Mouse (Mus musculus): Measurements from ENCODE around the gene Iapp.
"Not testable (repeated sequence)": the region's sequence is repeated elsewhere in the genome, so short reads cannot be mapped to it uniquely, and the experiment has no call there.

The Iapp gene

DNA sequence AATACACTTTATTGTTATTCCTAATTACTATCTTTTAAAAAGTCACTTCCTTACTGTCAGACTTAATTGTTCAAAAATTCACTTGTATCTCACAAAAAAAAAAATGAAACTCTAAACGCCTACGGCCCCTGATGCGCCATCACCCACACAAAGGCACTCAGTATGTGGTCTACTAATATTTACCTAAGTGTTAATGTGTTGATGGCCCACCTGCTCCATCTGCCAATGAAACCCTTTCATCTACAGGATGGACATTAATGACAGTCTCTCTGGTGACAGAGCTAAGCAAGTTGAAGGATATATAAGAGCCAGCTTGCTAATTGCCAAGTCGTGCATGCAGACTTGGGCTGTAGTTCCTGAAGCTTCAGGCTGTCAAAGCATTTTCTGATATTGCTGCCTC, at the start of gene Iapp:
Gene Iapp, plus strand, starts transcription at position 326 of the 400 bp plus-strand sequence.
- DNase-seq (ENCODE audit: low read depth, low spot score): no peak

DNA sequence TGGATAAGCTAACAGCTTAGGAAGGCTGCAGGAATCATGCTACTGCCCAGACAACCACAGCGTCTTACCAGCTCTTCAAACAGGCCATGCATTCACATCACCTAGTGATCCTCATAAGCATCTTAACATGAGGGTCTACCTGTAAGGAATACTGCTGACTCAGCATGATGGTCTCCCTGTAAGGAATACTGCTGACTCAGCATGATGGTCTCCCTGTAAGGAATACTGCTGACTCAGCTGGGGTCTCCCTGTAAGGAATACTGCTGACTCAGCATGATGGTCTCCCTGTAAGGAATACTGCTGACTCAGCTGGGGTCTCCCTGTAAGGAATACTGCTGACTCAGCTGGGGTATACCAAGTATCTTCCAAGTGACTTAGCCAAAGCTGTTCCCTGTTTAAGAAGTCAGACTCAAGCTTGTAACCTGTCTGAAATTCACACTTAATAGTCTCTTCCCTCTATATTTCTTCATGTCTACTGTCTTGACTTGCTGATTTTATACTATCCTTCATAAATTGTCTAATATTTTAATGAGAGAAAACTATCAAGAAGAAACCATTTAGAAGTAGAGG, 47.4 kb upstream of the Iapp start:
- not testable (repeated sequence) for DNase-seq (ENCODE audit: low read depth, low spot score)

DNA sequence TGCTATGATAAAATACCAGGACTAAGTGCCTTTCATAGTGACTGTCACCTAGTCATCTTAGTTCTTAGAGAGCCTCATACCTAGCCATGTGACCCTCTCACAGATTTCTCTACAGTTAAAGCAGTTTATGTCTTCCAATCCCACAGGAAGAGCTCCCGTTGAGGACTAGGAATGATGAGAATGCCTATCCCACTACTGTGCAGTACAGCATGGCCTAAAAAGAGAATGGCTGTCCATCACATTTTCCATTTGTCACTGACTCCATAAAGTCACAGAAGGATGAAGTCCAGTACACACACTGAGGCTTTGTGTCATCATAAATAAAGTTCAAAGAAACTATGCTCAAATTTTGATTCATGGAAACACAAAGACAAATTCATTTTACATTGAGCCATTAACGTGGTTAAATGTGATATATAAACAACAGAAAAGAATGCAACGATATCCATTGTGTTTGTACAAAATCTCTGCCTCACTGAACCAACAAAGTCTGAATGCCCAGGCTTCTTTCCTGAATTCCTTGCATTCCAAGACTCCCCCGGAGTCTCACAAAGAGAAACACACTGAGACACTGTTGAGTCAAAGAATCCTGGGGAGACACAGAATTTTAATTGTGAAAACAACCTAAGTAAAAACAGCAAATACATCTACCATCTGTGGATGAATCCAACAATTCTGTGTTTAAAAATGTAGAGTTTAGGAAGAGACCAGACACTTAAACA, 22.3 kb upstream of the Iapp start:
- no peak for DNase-seq (ENCODE audit: low read depth, low spot score)

DNA sequence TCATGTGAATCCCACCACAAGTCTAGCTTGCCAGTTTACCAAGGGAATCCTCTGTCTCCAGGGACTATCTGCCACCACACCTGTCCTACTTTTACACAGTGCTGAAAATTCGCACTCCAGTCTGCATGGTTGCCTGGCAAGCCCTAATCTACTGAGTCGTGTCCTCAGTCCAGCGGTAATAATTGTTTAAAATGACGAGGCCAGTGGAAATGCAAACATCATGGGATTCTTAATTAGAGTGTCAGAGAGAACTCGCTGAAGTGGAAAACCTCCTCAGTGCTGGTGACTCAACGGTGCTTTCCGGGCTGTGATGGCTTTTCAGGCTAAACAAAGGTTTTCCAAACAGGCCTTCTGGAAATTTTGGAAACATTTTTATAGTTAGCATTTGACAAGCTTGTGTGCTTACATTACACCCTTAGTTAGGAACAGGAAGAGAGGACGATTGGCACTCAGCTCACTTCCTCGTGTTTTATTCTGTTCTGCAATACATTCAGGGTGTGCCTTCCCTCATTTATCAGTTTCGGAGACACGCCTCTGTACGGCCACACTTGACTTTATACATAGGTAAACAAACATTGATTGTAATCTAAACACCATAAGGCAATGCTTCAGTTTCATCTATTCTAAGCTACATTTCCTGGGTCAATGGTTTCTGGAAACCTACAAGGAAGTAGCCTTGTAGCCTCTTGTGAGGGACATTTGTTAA, 8.7 kb upstream of the Iapp start:
- DNase-seq (ENCODE audit: low read depth, low spot score): no peak

DNA sequence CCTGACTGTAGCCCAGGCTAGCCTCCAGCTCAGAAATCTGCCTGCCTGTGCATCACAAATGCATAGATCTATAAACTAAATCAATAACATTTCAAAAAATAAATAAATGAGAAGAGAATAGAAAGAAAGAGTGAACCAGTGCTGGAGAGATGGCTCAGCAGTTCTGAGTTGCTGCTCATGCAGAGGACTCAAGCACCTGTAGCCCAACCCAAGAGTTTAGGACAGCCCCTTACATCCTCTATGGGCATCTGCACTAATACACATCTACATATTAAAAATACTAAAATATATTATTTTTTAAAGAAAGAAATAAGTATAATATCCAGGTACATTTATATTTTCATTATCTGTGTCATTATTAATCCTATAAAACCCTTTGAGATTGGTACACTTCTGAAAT, 6.9 kb downstream of the Iapp start:
- DNase-seq (ENCODE audit: low read depth, low spot score): no peak

DNA sequence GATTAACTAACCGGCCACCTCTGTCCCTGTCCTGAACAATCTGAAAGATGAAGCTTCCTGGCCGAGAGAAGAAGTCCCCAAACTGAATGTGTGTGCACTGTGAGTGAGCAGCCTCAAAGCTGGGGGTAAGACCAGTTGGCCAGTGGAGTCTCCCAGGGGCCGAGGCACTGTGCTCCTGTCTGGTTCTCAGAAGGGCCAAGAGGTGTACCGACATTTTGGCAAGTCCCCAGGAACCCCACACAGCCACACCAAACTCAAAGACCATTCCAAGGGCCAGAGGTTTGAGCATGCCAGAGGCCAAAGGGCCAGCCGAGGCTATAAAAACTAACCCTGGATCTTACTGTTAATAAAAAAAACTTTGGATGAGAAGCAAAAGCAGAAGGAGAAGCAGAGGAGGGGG, 16.1 kb downstream of the Iapp start:
- no peak for DNase-seq (ENCODE audit: low read depth, low spot score)

DNA sequence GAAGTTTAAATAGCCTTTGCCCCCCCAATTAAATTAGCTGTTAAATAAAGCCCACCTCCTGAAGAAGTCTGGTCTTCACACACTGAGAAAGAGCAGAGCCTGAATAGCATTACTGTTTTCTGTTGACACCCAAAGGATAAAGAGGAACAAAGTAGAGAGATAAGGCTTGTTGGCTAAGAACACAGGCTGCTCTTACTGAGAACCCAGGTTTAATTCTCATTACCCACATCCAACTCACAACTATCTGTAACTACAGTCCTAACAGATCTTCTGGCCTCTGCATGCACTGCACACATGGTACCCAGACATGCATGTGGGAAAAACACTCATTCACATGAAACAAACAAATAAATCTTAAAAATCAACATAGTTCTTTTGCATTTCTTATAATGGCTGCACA, 18.9 kb downstream of the Iapp start:
- DNase-seq (ENCODE audit: low read depth, low spot score): no peak

DNA sequence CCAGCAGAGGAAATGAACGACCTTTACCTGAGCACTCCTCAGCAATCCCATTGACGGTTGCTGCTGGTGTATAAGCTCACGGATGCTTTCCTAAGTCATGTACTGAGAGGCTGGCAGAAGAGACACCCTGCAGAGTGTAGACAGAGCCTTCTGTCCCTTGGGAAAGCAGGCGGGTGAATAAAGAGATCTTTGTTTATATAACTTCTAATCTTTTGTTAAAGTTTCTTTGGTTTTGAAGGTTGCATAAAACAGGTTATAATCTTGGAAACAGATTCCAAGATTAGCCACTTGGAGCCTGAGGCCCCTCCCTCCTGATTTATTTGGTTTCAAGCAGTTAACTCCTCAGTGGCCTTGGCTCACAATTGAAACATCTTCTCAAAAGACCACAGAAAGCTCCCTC, 24.7 kb downstream of the Iapp start, which contains the start of gene Slco1a5:
Gene Slco1a5, minus strand, starts transcription at position 101 of the 400 bp plus-strand sequence.
- no peak for DNase-seq (ENCODE audit: low read depth, low spot score)

DNA sequence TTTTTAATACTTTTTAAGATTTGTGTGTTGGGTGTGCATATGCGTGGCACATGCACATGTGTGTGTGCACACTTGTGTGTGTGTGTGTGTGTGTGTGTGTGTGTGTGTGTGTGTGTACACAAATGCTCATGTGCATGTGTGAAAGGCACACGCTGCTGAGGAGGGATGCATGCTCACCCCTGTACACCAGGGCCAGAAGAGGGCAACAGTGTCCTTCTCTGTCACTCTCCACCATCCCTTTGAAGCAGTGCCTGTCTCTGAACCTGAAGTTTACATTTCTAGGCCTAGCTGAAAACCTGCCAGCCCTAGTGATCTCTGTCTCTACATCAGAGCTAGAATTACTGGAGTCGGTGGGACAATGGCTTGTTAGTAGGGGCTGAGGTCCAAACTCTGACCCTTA, 28.4 kb downstream of the Iapp start:
- no peak for DNase-seq (ENCODE audit: low read depth, low spot score)

DNA sequence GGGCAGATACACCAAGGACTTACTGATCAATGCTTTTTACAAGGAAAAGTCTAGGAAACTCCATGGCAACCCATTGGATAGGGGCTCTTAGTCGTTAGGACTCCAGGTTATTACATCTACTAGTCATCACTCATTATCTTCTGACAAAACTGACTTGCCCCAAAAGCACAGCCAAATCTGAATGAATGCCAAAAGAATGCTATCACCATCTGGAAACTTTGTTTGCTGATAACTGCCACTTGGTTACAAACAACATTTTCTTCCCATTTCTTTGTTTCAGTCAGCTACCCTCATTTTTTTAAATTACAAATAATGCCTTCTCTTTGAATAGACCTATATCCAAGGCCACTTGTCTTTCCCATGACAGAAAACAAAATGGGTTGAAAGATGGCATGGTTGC, 31.0 kb downstream of the Iapp start:
- DNase-seq (ENCODE audit: low read depth, low spot score): no peak

DNA sequence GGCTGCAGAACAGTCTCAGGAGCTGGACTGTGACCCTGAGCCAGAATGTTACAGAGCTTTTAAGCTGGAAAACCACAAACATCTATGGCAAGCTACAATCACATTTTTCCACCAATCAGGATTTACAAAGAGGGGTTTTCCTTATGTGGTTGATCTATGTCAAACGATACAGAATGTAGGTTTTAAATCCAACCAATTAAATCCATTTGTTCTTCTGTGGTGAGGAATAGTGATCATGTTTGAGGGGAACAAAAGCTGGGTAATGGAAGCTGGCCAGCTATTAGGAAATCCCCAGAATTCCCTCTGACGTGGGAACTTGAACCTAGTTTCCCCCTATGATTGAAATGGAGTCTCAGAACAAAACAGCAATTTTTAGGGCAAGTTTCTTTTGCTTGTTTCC, 40.7 kb downstream of the Iapp start:
- DNase-seq (ENCODE audit: low read depth, low spot score): no peak

DNA sequence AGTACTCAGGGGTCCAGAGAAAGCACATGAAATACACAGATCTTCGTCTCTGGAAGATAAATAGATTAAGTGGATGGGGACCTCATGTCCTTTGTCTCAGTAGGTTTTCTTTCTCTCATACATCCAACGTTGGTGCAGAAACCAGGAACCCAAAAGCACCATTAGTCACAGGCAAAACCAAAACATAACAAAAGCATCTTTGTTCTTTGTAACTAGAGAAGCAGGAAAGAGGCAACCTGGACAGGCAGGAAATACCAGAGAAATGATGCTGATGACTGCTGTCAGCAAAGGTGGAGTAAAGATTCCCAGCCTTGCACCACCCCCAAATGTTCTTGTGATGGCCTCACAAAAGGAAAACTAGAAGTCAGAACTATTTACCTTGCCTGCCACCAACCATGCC, 41.4 kb downstream of the Iapp start:
- no peak for DNase-seq (ENCODE audit: low read depth, low spot score)

DNA sequence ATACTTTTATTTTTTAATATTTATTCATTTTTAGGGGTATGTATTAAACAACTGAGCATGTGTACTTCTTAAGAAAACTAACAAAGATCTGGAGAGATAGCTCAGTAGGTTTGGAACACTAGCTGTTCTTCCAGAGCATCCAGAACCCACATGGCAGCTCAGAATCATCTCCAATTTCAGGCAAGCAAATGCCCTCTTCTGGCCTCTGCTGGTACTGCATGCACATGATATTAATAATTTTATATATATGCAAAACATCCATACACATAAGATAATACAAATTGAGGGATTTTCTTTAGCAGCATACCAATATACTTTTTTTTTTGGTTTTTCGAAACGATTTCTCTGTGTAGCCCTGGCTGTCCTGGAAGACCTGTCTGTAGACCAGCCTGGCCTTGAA, 45.3 kb downstream of the Iapp start:
- DNase-seq (ENCODE audit: low read depth, low spot score): no peak

DNA sequence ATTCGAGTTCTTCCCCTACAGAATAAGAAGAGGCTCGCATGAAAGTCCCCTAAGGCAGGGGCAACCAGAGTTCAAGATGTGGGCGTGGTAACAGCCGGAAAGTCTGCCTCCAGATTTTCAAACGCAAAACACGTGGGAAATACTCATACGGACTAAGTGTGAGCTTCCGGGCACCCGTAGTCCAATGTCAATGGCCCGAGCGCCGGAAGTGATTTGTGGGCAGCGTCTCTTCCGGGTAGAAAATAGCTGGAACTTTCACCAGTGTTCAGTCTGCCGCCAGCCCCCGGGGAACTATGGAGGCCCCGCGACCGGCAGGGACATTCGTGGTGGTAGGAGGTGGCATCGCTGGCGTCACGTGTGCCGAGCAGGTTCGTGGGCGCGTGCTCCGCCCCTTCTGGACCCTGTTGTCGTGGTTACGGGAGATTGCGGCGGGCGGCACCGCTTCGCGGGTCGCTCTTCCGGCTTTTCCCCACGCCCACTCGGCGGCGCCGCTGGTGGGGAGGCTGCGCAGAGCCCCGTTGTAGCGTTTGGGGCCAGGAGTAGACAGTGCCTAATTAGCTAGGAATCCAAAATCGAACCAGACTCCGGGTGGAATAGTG, 47.3 kb downstream of the Iapp start, which contains the start of gene Pyroxd1:
Gene Pyroxd1, plus strand, starts transcription at position 215 of the 599 bp plus-strand sequence.
- peak; percentile 81 for DNase-seq (ENCODE audit: low read depth, low spot score)

DNA sequence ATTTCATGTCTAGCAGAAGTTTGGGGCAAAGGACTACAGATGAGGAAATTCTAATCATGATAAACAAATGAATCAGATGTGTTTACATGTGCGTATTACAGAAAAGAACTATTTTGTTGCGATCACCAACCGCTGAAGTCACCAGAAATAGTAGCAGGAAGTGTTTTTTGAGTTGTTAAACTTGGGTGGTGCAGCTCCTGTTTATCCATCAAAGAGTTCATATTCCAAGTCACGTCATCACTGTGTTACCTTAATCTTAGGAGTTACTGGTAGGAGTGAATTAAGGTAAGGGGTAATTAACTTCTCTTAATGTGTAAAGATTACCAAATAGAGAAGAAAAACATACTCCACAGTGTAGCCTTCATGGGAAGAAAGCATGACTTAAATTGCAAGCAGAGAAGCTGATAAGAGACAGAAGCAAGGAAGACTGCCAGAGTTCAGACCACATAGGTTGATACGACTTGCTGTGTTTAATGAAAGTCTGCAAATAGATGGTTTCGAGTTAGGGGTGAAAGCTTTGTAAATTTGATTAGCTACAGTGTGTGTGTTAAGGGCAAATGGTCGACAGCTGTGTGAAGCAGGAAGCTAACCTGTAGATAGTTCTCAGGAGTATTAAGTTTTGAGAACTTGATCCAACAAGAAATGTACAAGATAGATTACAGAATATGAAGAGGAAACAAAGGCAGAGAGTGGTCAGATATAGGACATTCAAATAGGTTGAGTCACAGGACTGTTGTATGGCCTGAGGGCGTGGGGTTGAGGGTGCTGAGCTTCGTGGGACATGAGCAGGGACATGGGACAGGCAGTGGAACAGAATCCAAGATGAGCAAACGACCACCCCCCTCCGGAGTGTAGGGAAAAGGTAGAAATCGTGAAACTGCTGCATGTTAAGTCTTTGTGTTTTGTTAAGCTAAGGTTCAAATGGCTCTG, 48.2 kb downstream of the Iapp start:
- no peak for DNase-seq (ENCODE audit: low read depth, low spot score)

DNA sequence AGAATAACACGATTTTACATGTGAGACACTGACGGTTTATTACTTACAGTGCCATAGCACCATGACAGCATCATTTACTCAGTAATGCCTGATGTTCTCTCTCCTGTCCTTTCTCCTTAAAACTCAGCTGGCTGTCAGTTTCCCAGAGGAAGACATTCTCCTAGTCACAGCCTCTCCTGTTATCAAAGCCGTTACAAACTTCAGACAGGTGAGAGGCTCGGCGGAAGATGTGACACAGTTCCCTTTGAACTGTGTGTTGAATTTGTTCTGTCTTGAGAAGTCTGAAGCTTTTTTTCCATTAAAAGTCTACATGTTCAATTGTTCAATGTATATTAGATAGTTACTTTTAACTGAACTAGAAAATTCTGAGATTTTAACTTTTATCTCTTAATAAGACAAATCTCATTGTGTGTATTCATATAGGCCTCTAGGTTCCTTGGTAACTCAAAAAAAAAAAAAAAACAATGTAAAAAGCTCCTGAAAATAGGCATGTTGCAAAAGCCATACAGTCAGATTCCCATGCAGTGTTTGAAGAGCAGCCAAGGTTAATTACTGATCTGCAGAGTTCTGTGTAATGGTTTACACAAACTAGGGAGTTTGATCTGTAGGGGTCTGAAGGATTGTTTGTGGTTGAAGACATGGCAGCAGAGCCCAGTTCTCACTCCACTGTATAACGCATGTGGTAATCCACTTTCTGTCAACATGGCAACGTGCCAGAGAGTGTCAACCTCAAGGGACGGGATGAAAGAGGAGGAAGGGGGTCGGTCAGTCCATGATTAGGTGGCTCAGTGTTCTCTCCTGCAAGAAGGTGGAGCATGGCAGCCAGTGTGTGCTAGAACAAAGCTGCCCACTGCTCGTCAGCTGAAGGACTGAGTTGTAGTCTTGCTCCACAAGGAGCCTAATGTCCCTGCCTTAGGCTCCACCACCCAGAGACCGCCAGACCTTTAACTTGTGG, 49.5 kb downstream of the Iapp start:
- no peak for DNase-seq (ENCODE audit: low read depth, low spot score)

DNA sequence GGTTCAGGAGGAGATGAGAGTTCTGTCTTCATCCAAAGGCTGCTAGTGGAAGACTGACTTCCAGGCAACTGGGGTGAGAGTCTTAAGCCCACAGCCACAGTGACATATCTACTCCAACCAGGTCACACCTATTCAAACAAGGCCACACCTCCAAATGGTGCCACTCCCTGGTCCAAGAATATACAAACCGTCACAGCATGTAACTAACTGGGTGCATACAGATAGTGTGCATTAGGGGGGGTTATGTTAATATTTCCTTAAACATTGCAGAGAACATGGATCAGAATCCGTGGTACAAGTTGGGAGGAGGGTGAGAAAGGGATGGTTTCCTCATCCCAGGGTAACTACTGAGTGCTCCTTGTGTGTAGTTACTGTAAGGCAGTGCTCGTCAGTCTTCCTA, 53.9 kb downstream of the Iapp start:
- not testable (repeated sequence) for DNase-seq (ENCODE audit: low read depth, low spot score)

Measured in retina, adult 2 months (tissue).